Mouse (Mus musculus) MEL (cell line): Measurements from ENCODE around the gene Dgkz. TPM values are rescaled to one million over a fixed set of nuclear protein-coding genes. Genes with fewer than 3 reads are reported as not detected.

Source experiments
- DNase-seq: peaks from one replicate; pipeline ENCODE4 v3.0.0; 2011; ENCODE audit warnings: low read depth, low spot score
- H3K27ac ChIP-seq: 2 replicates; pipeline ENCODE4 v1.5.1; 2012; ENCODE audit warnings: low read depth, mild to moderate bottlenecking, control low read depth, low read length, moderate library complexity; ENCODE audit not compliant: control insufficient read depth
- H3K27me3 ChIP-seq, 2 experiments: fragments of 150-350 bp in 1 of 2; sonication (generic) in 1 of 2; 2 replicates each; pipeline ENCODE4 v1.6.1; 2012; ENCODE audit warnings: low read length in 2 of 2, mild to moderate bottlenecking in 2 of 2, improper control_type of control experiment in 1 of 2, moderate library complexity in 1 of 2; ENCODE audit not compliant: insufficient read depth in 2 of 2, control insufficient read depth in 1 of 2
- H3K36me3 ChIP-seq, 2 experiments: 2 replicates each; pipeline ENCODE4 v1.6.1; 2012 to 2014; ENCODE audit warnings: low read length in 2 of 2, improper control_type of control experiment in 1 of 2, inconsistent platforms in 1 of 2, mild to moderate bottlenecking in 1 of 2; ENCODE audit not compliant: insufficient read depth in 2 of 2, control insufficient read depth in 1 of 2
- H3K4me1 ChIP-seq, 2 experiments: fragments of 150-350 bp in 1 of 2; sonication (generic) in 1 of 2; 2 replicates each; pipeline ENCODE4 v1.6.1; 2012; ENCODE audit warnings: low read length in 2 of 2, improper control_type of control experiment in 1 of 2, mild to moderate bottlenecking in 1 of 2; ENCODE audit not compliant: insufficient read depth in 2 of 2, control insufficient read depth in 1 of 2
- H3K4me3 ChIP-seq, 2 experiments: fragments of 150-350 bp in 1 of 2; sonication (generic) in 1 of 2; 2 replicates each; pipeline ENCODE4 v1.5.1; 2012; ENCODE audit warnings: low read depth in 2 of 2, low read length in 2 of 2, mild to moderate bottlenecking in 2 of 2, moderate library complexity in 2 of 2, control low read depth in 1 of 2, improper control_type of control experiment in 1 of 2; ENCODE audit not compliant: control insufficient read depth in 1 of 2, insufficient read depth in 1 of 2
- H3K79me2 ChIP-seq: 2 replicates; pipeline ENCODE4 v1.6.1; 2012; ENCODE audit warnings: mild to moderate bottlenecking, low read length, moderate library complexity; ENCODE audit not compliant: control insufficient read depth, poor library complexity, insufficient read depth
- H3K9ac ChIP-seq: 2 replicates; pipeline ENCODE4 v1.6.1; 2012; ENCODE audit warnings: low read depth, mild to moderate bottlenecking, control low read depth, low read length, moderate library complexity; ENCODE audit not compliant: control insufficient read depth, poor library complexity, severe bottlenecking
- H3K9me3 ChIP-seq: fragments of 150-350 bp; sonication (generic); replicated peaks from 2 replicates; pipeline ENCODE4 v1.6.1; 2012; ENCODE audit warnings: mild to moderate bottlenecking, low read length, improper control_type of control experiment, moderate library complexity; ENCODE audit not compliant: insufficient read depth
- CHD1 ChIP-seq: IDR thresholded peaks from 2 replicates; pipeline ENCODE4 v1.6.1; 2012; ENCODE audit warnings: low read depth, mild to moderate bottlenecking, inconsistent platforms, low read length, improper control_type of control experiment
- CTCF ChIP-seq, 3 experiments: IDR thresholded peaks in 2 of 3; conservative IDR thresholded peaks in 1 of 3; 2 replicates each; pipeline ENCODE4 v1.5.1; 2011 to 2012; ENCODE audit warnings: low read length in 3 of 3, low read depth in 2 of 3, mild to moderate bottlenecking in 2 of 3, improper control_type of control experiment in 1 of 3, inconsistent platforms in 1 of 3, mixed read lengths in 1 of 3, moderate library complexity in 1 of 3; ENCODE audit not compliant: control insufficient read depth in 1 of 3, insufficient read depth in 1 of 3, poor library complexity in 1 of 3, severe bottlenecking in 1 of 3
- ETS1 ChIP-seq: IDR thresholded peaks from 2 replicates; pipeline ENCODE4 v1.6.1; 2012; ENCODE audit warnings: low read depth, mild to moderate bottlenecking, inconsistent platforms, low read length, improper control_type of control experiment, moderate library complexity
- GABPA ChIP-seq: IDR thresholded peaks from 2 replicates; pipeline ENCODE4 v1.6.1; 2012; ENCODE audit warnings: low read depth, mild to moderate bottlenecking, inconsistent platforms, low read length, improper control_type of control experiment, moderate library complexity
- GATA1 ChIP-seq: IDR thresholded peaks from 2 replicates; pipeline ENCODE4 v1.6.1; 2011; ENCODE audit warnings: low read depth, low read length, improper control_type of control experiment
- KAT2A ChIP-seq: conservative IDR thresholded peaks from 2 replicates; pipeline ENCODE4 v1.6.1; 2012; ENCODE audit warnings: low read depth, low read length, improper control_type of control experiment, inconsistent platforms
- MAFK ChIP-seq: IDR thresholded peaks from 2 replicates; pipeline ENCODE4 v1.6.1; 2011; ENCODE audit warnings: low read depth, mild to moderate bottlenecking, low read length, improper control_type of control experiment, borderline replicate concordance
- MAX ChIP-seq: IDR thresholded peaks from 2 replicates; pipeline ENCODE4 v1.6.1; 2011; ENCODE audit warnings: low read length, improper control_type of control experiment
- MAZ ChIP-seq: IDR thresholded peaks from 2 replicates; pipeline ENCODE4 v1.6.1; 2012; ENCODE audit warnings: low read depth, mild to moderate bottlenecking, inconsistent platforms, low read length, improper control_type of control experiment
- MXI1 ChIP-seq: IDR thresholded peaks from 2 replicates; pipeline ENCODE4 v1.6.1; 2011; ENCODE audit warnings: mild to moderate bottlenecking, low read depth, low read length, improper control_type of control experiment
- MYC ChIP-seq: IDR thresholded peaks from 2 replicates; pipeline ENCODE4 v1.6.1; 2011; ENCODE audit warnings: low read depth, mild to moderate bottlenecking, low read length, improper control_type of control experiment, moderate library complexity
- NRF1 ChIP-seq: IDR thresholded peaks from 2 replicates; pipeline ENCODE4 v1.6.1; 2014; ENCODE audit warnings: low read depth, mild to moderate bottlenecking, inconsistent platforms, low read length, improper control_type of control experiment, moderate library complexity; ENCODE audit not compliant: poor library complexity, insufficient read depth, severe bottlenecking
- POLR2A ChIP-seq, 2 experiments: IDR thresholded peaks; 2 replicates each; pipeline ENCODE4 v1.6.1; 2011 to 2012; ENCODE audit warnings: low read length in 2 of 2, mild to moderate bottlenecking in 2 of 2, control low read depth in 1 of 2, improper control_type of control experiment in 1 of 2, low read depth in 1 of 2, moderate library complexity in 1 of 2; ENCODE audit not compliant: control insufficient read depth in 1 of 2, insufficient read depth in 1 of 2, poor library complexity in 1 of 2
- POLR2AphosphoS2 ChIP-seq: IDR thresholded peaks from 2 replicates; pipeline ENCODE4 v1.6.1; 2011; ENCODE audit warnings: low read length, improper control_type of control experiment
- POLR2AphosphoS5 ChIP-seq: IDR thresholded peaks from 2 replicates; pipeline ENCODE4 v1.6.1; 2012; ENCODE audit warnings: low read depth, borderline replicate concordance, mild to moderate bottlenecking, inconsistent platforms, low read length, moderate library complexity, mixed read lengths
- RAD21 ChIP-seq: IDR thresholded peaks from 2 replicates; pipeline ENCODE4 v1.6.1; 2011; ENCODE audit warnings: mild to moderate bottlenecking, low read depth, low read length, improper control_type of control experiment
- RCOR1 ChIP-seq: IDR thresholded peaks from 2 replicates; pipeline ENCODE4 v1.6.1; 2012; ENCODE audit warnings: low read depth, mild to moderate bottlenecking, inconsistent platforms, low read length, improper control_type of control experiment
- SIN3A ChIP-seq: IDR thresholded peaks from 2 replicates; pipeline ENCODE4 v1.6.1; 2012; ENCODE audit warnings: low read length, improper control_type of control experiment, inconsistent platforms
- UBTF ChIP-seq: IDR thresholded peaks from 2 replicates; pipeline ENCODE4 v1.6.1; 2012; ENCODE audit warnings: low read depth, mild to moderate bottlenecking, inconsistent platforms, low read length, improper control_type of control experiment, moderate library complexity, borderline replicate concordance; ENCODE audit not compliant: insufficient read depth
- USF1 ChIP-seq: IDR thresholded peaks from 2 replicates; pipeline ENCODE4 v1.6.1; 2014; ENCODE audit warnings: low read depth, mild to moderate bottlenecking, inconsistent platforms, low read length, improper control_type of control experiment, moderate library complexity
- ZKSCAN1 ChIP-seq: IDR thresholded peaks from 2 replicates; pipeline ENCODE4 v1.6.1; 2012; ENCODE audit warnings: low read depth, mild to moderate bottlenecking, inconsistent platforms, low read length, improper control_type of control experiment, moderate library complexity
- ZMIZ1 ChIP-seq: IDR thresholded peaks from 2 replicates; pipeline ENCODE4 v1.6.1; 2012; ENCODE audit warnings: low read depth, mild to moderate bottlenecking, inconsistent platforms, low read length, improper control_type of control experiment, moderate library complexity
- ZNF384 ChIP-seq: IDR thresholded peaks from 2 replicates; pipeline ENCODE4 v1.6.1; 2012; ENCODE audit warnings: low read depth, mild to moderate bottlenecking, inconsistent platforms, low read length, improper control_type of control experiment
- polyA plus RNA-seq, 2 experiments: library from polyadenylated mRNA; stranded (reverse) in 1 of 2; unstranded in 1 of 2; fragments of >175 nt in 1 of 2; fragments of >200 nt in 1 of 2; gene quantifications; 2 replicates each; pipeline versions ENCODE4 v1.2.1 to v1.2.4; 2012; ENCODE audit warnings: low replicate concordance in 2 of 2, low read depth in 1 of 2; ENCODE audit not compliant: insufficient read length in 2 of 2, insufficient read depth in 1 of 2, missing spikeins in 1 of 2
- total RNA-seq: library from RNA; depleted of rRNA; stranded (reverse); fragments of 300-350 nt; gene quantifications from 2 replicates; pipeline ENCODE4 v1.2.3, GENCODE M21; 2012

Gene Dgkz
- total and polyA plus RNA-seq, 3 experiments = 65.6 to 165 TPM; not detected in 1

DNA sequence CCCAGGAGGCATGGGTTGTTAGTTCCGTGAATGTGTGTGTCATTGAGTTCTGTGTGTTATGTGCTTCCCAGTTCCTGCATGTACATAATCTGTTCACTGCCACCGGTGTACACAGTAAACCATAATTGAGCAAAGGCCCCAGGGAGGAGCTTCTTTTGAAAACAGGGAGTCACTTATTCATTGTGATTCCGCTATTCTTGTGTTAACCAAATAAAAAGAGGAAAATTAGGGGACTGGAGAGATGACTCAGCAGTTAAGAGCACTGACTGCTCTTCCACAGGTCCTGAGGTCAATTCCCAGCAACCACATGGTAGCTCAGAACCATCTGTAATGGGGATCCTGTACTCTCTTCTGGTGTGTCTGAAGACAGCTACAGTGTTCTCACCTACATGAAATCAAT is 80.9 kb downstream of the Dgkz start:
- H3K4me3 ChIP-seq = no peak overlapping the region
- H3K27ac ChIP-seq = no peak overlapping the region
- TF ChIP-seq POLR2AphosphoS5 (no peak), MAFK (no peak), GABPA (no peak), ZKSCAN1 (no peak), MAZ (no peak)
- H3K9ac ChIP-seq = no peak overlapping the region
- no peak for DNase-seq
- H3K4me1 ChIP-seq = no peaks in the 10 kb centered on the region
- H3K79me2 ChIP-seq = no peaks in the 10 kb centered on the region
- H3K36me3 ChIP-seq = peaks cover 0 to 9% of the 10 kb centered on the region in 2 experiments; a peak in 2 of 4 replicates
- no peaks in the 10 kb centered on the region for H3K27me3 ChIP-seq
- no peaks in the 10 kb centered on the region for H3K9me3 ChIP-seq

DNA sequence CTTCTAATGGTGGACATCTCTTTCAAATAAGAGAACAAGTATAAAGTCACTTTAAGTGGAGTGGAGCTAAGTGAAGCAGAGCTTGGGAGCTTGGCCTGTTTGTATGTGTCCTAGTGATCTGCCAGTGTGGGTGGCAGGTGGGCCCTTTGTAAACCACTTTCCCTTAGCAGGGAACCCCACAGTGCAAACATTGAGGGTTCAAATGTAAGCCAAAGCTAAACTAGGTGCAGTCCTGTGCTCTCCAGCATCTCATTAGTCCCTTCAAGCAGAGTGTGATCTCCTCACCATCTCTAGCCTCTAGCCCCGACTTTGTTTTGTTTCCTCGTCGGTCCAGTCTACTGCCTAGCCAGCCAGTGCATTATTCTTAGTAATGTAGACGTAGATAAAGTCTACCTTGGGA is 91.0 kb downstream of the Dgkz start:
- H3K9ac ChIP-seq = no peak overlapping the region

DNA sequence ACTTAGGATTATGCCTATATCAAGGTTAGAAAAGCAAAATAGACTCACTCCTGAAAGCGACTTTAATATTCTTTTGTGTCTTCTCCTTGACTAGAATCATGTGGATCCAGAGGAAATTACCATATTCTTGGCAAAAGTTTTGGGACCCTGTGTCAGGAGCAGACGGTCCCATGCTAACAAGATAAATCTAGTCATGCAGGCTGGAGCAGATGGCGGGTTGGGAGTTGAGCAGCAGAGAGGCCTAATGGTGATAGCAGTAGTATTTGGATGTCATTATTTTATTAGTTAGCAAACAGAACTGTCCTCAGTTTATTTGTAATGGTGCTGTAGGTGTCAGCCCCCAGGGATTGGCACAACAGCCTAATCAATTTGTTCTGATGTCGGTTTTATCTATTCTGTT is 91.7 kb downstream of the Dgkz start:
- Histone ChIP-seq H3K36me3 (peaks cover 0 to 5% of the 10 kb centered on the region in 2 experiments; a peak in 3 of 4 replicates), H3K79me2 (no peaks in the 10 kb centered on the region), H3K9me3 (no peaks in the 10 kb centered on the region), H3K27ac (no peak overlapping the region), H3K27me3 (no peaks in the 10 kb centered on the region), H3K4me3 (no peak overlapping the region), H3K4me1 (no peaks in the 10 kb centered on the region; a peak in 1 of 4 replicates), H3K9ac (no peak overlapping the region)
- TF ChIP-seq POLR2A (IDR thresholded peaks at IDR 0.05; ENCODE audit: control insufficient read depth in 1 of 2, insufficient read depth in 1 of 2, low read depth in 1 of 2, low read length in 2 of 2, poor library complexity in 1 of 2) (no peak), GATA1 (no peak), MAZ (no peak), MYC (no peak), RCOR1 (no peak), ZMIZ1 (no peak), CHD1 (no peak), SIN3A (no peak), USF1 (no peak), UBTF (no peak), ZNF384 (no peak), POLR2AphosphoS2 (no peak), CTCF (IDR thresholded peaks at IDR 0.05 in 2 of 3, conservative IDR thresholded peaks at IDR 0.05 in 1 of 3; ENCODE audit: control insufficient read depth in 1 of 3, insufficient read depth in 1 of 3, low read depth in 2 of 3, low read length in 3 of 3, poor library complexity in 1 of 3, severe bottlenecking in 1 of 3) (no peak), NRF1 (no peak), MAFK (no peak)
- DNase-seq = no peak

More for the DNA sequence above, 91.0 kb downstream of the Dgkz start:
- Histone ChIP-seq H3K79me2 (no peaks in the 10 kb centered on the region), H3K36me3 (peaks cover 0 to 5% of the 10 kb centered on the region in 2 experiments; a peak in 3 of 4 replicates), H3K9me3 (no peaks in the 10 kb centered on the region), H3K27ac (no peak overlapping the region), H3K4me1 (no peaks in the 10 kb centered on the region), H3K27me3 (no peaks in the 10 kb centered on the region), H3K4me3 (no peak overlapping the region)
- TF ChIP-seq GATA1 (no peak), POLR2AphosphoS2 (no peak), ZNF384 (no peak), MAFK (no peak), RAD21 (no peak), ETS1 (no peak), MAZ (no peak), MXI1 (no peak), RCOR1 (no peak), KAT2A (no peak), MAX (no peak), MYC (no peak)
- no peak for DNase-seq
